Mouse (Mus musculus) midbrain, embryonic 12.5 days (tissue): ENCODE measurements around the gene Mospd1. TPM values are rescaled to one million over a fixed set of nuclear protein-coding genes. Genes with fewer than 3 reads are reported as not detected.

Experiments
- ATAC-seq: fragments of 200-750 bp; cut with Nextera tagmentation; 2 replicates; pipeline ENCODE4 v1.8.0; 2017; ENCODE audit warnings: low read depth, moderate TSS enrichment, moderate library complexity; ENCODE audit not compliant: low FRiP score
- H3K27ac ChIP-seq: fragments of 300-500 bp; sonication (generic); replicated peaks from 2 replicates; pipeline ENCODE4 v1.5.1; 2016; ENCODE audit warnings: mild to moderate bottlenecking
- H3K27me3 ChIP-seq: fragments of 300-500 bp; sonication (generic); 2 replicates; pipeline ENCODE4 v1.6.1; 2016; ENCODE audit warnings: mild to moderate bottlenecking
- H3K36me3 ChIP-seq: fragments of 300-500 bp; sonication (generic); 2 replicates; pipeline ENCODE4 v1.6.1; 2016
- H3K4me1 ChIP-seq: fragments of 300-500 bp; sonication (generic); 2 replicates; pipeline ENCODE4 v1.6.1; 2016
- H3K4me2 ChIP-seq: fragments of 300-500 bp; sonication (generic); replicated peaks from 2 replicates; pipeline ENCODE4 v1.6.1; 2016; ENCODE audit warnings: mild to moderate bottlenecking, moderate library complexity
- H3K4me3 ChIP-seq: fragments of 300-500 bp; sonication (generic); 2 replicates; pipeline ENCODE4 v1.5.1; 2016; ENCODE audit warnings: mild to moderate bottlenecking
- H3K9ac ChIP-seq: fragments of 300-500 bp; sonication (generic); replicated peaks from 2 replicates; pipeline ENCODE4 v1.6.1; 2016; ENCODE audit warnings: mild to moderate bottlenecking, moderate library complexity
- H3K9me3 ChIP-seq: fragments of 300-500 bp; sonication (generic); 2 replicates; pipeline ENCODE4 v1.6.1; 2016; ENCODE audit warnings: mild to moderate bottlenecking
- WGBS: fragments of 180-500 bp; shearing (Covaris S2); methylation state at CpG from one replicate; pipeline ENCODE4 v1.1.7; 2016; 5-methylcytosine and 5-hydroxymethylcytosine counted together
- polyA plus RNA-seq: library from polyadenylated mRNA; unstranded; fragments of >200 nt; fragmentation: Nextera tagmentation; extraction: Ambion mirVana; gene quantifications from 2 replicates; pipeline ENCODE4 v1.2.1, GENCODE M21; 2016

Mospd1 gene
- polyA plus RNA-seq: 53.4 and 57.3 TPM in 2 replicates

GRCm38 (mm10) chrX:53370366-53370740 is at the start of gene Mospd1:
TSS of gene Mospd1 (minus strand) at chrX:53370502.
- Histone ChIP-seq H3K27ac (peak within 1 kb of the TSS; percentile 87), H3K9me3 (no peaks in the 10 kb centered on the region), H3K9ac (peak within 1 kb of the TSS; percentile 66), H3K27me3 (no peaks in the 10 kb centered on the region), H3K36me3 (no peaks in the 10 kb centered on the region), H3K4me2 (peak within 1 kb of the TSS; percentile 56), H3K4me3 (peak within 1 kb of the TSS; percentile 57), H3K4me1 (no peaks in the 10 kb centered on the region)
- 18% methylated on average over 9 of the region's 15 CpGs for WGBS
- ATAC-seq: peak; percentile 97

- Histone ChIP-seq H3K4me2 (no peak overlapping the region), H3K4me1 (no peaks in the 10 kb centered on the region), H3K9me3 (no peaks in the 10 kb centered on the region), H3K27me3 (no peaks in the 10 kb centered on the region), H3K27ac (no peak overlapping the region), H3K36me3 (no peaks in the 10 kb centered on the region), H3K4me3 (no peak overlapping the region), H3K9ac (no peak overlapping the region)
- ATAC-seq: no peak
- 68% methylated on average over 3 of the region's 3 CpGs for WGBS
Observed at GRCm38 (mm10) chrX:53386362-53386761, 16.1 kb upstream of the Mospd1 start.

DNA sequence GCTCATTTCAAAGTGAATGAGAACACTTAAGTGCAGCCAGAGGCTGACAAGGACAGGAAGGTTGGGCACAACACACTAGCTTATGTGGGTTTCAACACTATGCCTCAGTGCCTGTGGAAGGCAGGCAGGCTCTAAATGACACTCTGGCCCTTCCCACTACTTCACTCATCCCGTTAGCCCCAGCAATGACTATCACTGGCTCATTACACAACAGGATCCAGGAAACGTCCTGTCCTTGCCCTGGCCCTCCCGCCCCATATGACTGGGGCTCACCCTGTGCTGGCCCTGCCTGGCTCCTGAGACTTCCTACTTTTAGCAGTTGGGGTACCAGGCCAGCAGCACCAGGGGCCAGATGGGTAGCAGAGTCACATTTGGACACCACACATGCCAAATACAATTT is 12.8 kb upstream of the Mospd1 start:
- Histone ChIP-seq H3K27ac (no peak overlapping the region), H3K4me1 (no peaks in the 10 kb centered on the region), H3K9me3 (no peaks in the 10 kb centered on the region), H3K4me3 (no peak overlapping the region), H3K9ac (no peak overlapping the region), H3K4me2 (no peak overlapping the region), H3K36me3 (no peaks in the 10 kb centered on the region), H3K27me3 (no peaks in the 10 kb centered on the region)
- ATAC-seq: no peak
- WGBS: 47% methylated on average over 3 of the region's 3 CpGs

GRCm38 (mm10) chrX:53369534-53370365 is 552 bp downstream of the Mospd1 start:
- Histone ChIP-seq H3K36me3 (no peaks in the 10 kb centered on the region), H3K27me3 (no peaks in the 10 kb centered on the region), H3K4me2 (peak overlapping the region; percentile 56), H3K27ac (peak overlapping the region; percentile 87), H3K4me3 (peak overlapping the region; percentile 57), H3K4me1 (no peaks in the 10 kb centered on the region), H3K9me3 (no peaks in the 10 kb centered on the region), H3K9ac (peak overlapping the region; percentile 66)
- WGBS: 23% methylated on average over 25 of the region's 25 CpGs
- peak; percentile 86 for ATAC-seq

DNA sequence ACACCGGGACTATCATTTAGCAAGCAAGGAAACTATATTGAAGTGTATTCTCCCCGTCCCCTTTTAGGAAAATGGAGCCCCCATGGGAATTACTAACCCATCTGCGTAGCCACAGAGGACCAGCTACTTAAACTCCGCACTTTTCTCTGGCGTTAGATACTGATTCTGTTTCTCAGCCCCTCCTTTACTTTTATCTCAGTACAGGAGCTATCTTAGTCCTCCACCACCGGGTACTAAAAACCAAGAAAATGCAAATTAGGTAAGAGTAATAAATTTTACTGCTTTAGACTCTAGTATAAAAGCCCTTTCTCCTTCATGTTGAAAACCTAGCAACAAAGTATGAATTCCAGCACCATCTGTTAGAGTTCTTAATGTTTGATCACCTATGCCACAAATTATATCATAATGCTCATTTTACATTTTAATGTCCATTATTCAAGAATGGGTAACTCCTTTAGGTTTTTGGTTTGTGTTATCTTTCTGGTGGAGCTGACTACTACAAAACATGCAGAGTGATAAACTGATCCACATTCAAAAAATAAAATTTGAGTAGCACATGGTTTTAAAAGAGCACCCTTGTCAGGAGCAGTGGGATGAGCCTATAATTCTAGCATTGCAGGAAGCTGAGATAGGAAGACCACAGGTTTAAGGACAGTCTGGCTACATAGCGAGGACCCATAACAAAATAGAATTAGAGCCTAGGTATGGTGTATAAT is 5.5 kb downstream of the Mospd1 start:
- Histone ChIP-seq H3K4me3 (no peak overlapping the region), H3K27ac (no peak overlapping the region), H3K4me1 (no peaks in the 10 kb centered on the region), H3K9ac (no peak overlapping the region), H3K9me3 (no peaks in the 10 kb centered on the region), H3K4me2 (no peak overlapping the region), H3K36me3 (no peaks in the 10 kb centered on the region), H3K27me3 (no peaks in the 10 kb centered on the region)
- ATAC-seq: no peak
- 81% methylated on average over 7 of the region's 7 CpGs for WGBS

DNA sequence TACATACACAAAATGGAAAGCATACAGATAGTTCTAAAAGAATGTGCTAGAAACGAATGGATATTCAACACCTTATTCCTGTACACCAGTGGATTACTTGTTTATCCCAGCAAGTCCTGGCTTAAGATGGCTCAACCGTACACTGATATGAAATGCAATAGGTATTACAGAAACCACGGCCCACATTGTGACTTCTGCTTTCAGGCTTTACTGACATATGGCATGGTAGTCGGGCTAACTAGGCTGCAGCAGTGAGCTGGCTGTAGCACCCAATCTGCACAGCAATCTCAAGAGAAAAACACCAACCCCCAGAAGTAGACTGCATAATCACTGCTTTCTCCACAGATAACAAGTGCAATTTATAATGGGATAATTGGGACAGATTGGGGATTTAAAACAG is 21.9 kb downstream of the Mospd1 start:
- Histone ChIP-seq H3K4me2 (no peak overlapping the region), H3K9me3 (no peaks in the 10 kb centered on the region), H3K27ac (no peak overlapping the region), H3K36me3 (peaks cover 13% of the 10 kb centered on the region; the same call in 1 of the 2 replicates), H3K9ac (no peak overlapping the region), H3K4me1 (no peaks in the 10 kb centered on the region), H3K4me3 (no peak overlapping the region), H3K27me3 (no peaks in the 10 kb centered on the region)
- WGBS: 85% methylated on average over 4 of the region's 4 CpGs
- ATAC-seq: no peak

DNA sequence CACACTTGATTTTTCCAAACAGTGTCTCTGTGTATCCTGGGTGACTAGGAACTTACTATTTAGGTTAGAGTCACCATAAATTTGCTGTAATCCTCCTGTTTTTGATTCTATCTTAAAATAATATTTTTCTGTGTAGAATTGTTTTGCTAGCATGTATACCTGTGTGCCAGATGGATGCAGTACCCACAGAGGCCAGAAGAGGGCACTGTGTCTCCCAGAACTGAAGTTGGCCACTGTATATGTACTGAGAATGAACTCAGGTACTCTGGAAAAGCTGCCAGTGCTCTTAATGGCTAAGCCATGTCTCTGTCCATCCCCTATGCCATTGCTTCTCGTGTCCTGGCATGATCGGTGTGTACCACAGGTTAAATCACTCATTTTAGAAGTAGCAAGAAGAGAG is 28.8 kb downstream of the Mospd1 start:
- Histone ChIP-seq H3K9me3 (no peaks in the 10 kb centered on the region), H3K9ac (no peak overlapping the region), H3K4me1 (no peaks in the 10 kb centered on the region), H3K36me3 (peaks cover 3% of the 10 kb centered on the region; the same call in 1 of the 2 replicates), H3K27me3 (no peaks in the 10 kb centered on the region), H3K4me2 (no peak overlapping the region), H3K27ac (no peak overlapping the region), H3K4me3 (no peak overlapping the region)
- no peak for ATAC-seq
- WGBS: 64% methylated on average over 2 of the region's 2 CpGs

DNA sequence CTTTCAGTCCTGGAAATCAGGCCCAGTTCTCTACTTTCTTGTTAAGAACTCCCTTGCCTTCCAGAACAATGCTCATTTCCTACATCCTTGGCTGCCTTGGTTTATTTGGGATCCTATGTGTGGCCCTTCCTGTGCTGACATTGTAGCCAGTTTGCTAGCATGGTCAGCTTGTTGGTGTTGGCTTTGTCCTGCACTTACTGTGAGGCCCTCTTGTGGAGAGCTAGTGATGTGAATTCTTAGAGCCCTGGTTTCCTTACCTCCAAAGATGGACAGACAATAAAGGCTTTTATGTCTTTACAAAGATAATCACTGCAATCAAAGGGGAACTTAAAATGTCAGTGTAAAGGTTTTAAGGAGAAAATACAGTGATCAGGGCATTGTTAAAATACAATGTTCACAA is 32.9 kb downstream of the Mospd1 start:
- H3K27ac ChIP-seq: no peak overlapping the region

GRCm38 (mm10) chrX:53330396-53330795 is 39.9 kb downstream of the Mospd1 start:
- no peaks in the 10 kb centered on the region for H3K9me3 ChIP-seq
- no peak overlapping the region for H3K27ac ChIP-seq
- 91% methylated on average over 4 of the region's 4 CpGs for WGBS
- no peak overlapping the region for H3K9ac ChIP-seq
- H3K4me2 ChIP-seq: no peak overlapping the region
- H3K36me3 ChIP-seq: no peaks in the 10 kb centered on the region
- H3K27me3 ChIP-seq: no peaks in the 10 kb centered on the region
- no peaks in the 10 kb centered on the region for H3K4me1 ChIP-seq
- no peak overlapping the region for H3K4me3 ChIP-seq
- no peak for ATAC-seq

More for the DNA sequence above, 32.9 kb downstream of the Mospd1 start:
- no peaks in the 10 kb centered on the region for H3K4me1 ChIP-seq
- H3K4me2 ChIP-seq: no peak overlapping the region
- ATAC-seq: no peak
- no peak overlapping the region for H3K4me3 ChIP-seq
- H3K27me3 ChIP-seq: no peaks in the 10 kb centered on the region
- no peak overlapping the region for H3K9ac ChIP-seq
- no peaks in the 10 kb centered on the region for H3K9me3 ChIP-seq
- H3K36me3 ChIP-seq: no peaks in the 10 kb centered on the region

DNA sequence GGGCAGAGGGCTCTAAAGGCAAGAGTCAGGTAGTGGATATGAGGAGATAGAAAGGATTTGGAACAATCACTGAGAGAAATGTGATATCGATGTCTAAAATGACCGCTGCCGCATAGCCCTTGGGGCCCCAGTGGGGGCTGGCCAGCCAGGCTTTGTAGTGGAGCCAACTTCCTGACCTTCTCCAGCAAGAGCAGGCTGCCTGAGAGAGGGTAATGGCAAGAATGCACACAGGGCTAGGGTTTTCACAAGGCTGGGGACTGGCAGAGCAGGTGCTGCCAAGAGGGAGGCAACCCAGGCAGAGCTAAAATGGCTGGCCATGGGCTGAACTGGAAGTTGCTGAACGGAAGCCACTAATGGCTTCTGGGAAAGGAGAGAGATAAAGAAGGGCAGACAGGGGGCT is 49.2 kb downstream of the Mospd1 start:
- no peak overlapping the region for H3K4me3 ChIP-seq
- H3K4me1 ChIP-seq: no peaks in the 10 kb centered on the region
- no peaks in the 10 kb centered on the region for H3K27me3 ChIP-seq
- 82% methylated on average over 4 of the region's 4 CpGs for WGBS
- H3K4me2 ChIP-seq: no peak overlapping the region
- H3K36me3 ChIP-seq: no peaks in the 10 kb centered on the region
- H3K27ac ChIP-seq: no peak overlapping the region
- H3K9ac ChIP-seq: no peak overlapping the region
- no peak for ATAC-seq
- H3K9me3 ChIP-seq: no peaks in the 10 kb centered on the region

DNA sequence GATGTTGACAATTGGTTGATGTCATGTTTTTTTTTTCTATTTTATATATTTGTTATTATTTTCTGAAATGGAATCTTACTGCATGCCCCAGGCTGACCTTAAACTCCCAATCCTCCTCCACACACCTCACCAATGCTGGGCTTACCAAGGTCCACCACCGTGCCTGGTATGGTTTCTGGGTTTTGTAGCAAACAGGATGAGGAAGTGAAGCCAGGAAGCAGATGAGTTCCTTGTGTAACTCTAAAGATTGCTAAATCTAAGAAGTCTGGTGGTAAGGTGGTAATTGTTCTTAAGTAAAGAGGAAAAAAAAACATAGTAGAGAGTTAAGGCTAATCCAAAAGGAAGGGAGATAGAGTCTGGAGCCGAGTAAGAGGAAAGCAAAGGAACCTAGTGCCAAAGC is 49.7 kb downstream of the Mospd1 start:
- Histone ChIP-seq H3K9ac (no peak overlapping the region), H3K27ac (no peak overlapping the region), H3K27me3 (no peaks in the 10 kb centered on the region), H3K4me1 (no peaks in the 10 kb centered on the region), H3K36me3 (no peaks in the 10 kb centered on the region), H3K9me3 (no peaks in the 10 kb centered on the region), H3K4me3 (no peak overlapping the region), H3K4me2 (no peak overlapping the region)
- 69% methylated on average over 2 of the region's 2 CpGs for WGBS
- no peak for ATAC-seq
